Mouse (Mus musculus): ENCODE measurements at regions not wholly inside any gene's neighbourhood (a gene's known extent, or its start where the extent isn't known, plus 50 kb on each side); places are given as distances from the start of the nearest gene placed in this dataset.
A peak's percentile ranks its signal among the peaks of the same experiment; 100 is the strongest.

DNA sequence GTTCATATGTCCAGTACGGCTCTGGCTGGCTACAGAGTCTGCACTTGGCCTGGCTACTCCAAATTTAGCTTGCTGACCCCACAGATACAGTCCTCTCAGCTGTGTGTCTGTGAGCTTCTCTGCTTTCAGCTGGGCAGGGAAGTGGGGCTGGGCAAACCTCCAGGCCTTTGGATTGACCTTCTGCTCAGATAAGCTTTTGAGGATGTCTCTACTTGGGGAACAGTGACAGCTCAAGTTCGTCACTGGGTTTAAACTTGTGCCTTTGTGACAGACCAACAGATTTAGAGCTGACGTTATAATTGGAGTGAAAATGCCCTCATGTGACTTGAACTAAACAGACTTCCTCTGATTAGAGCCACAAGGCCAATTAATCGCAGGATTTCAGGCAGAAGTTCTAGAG is 78.4 kb upstream of the 1700025G04Rik start:
- peaks cover 32% of the 10 kb centered on the region for H3K4me1 ChIP-seq (ENCODE audit: control insufficient read depth, insufficient read depth, low read length)
- no peak overlapping the region for H3K4me2 ChIP-seq (ENCODE audit: low read length)
- WGBS: 48% methylated on average over 4 of the region's 4 CpGs
- H3K36me3 ChIP-seq (ENCODE audit: control insufficient read depth, insufficient read depth, low read length): no peaks in the 10 kb centered on the region
- DNase-seq (peak; percentile 29), ATAC-seq (ENCODE audit: low FRiP score, low TSS enrichment) (no peak)
- H3K9ac ChIP-seq (replicated peaks; ENCODE audit: low read length): no peak overlapping the region
- H3K9me3 ChIP-seq (ENCODE audit: control insufficient read depth, low read length): no peaks in the 10 kb centered on the region
- H3K27me3 ChIP-seq (ENCODE audit: control insufficient read depth, insufficient read depth, low read length): no peaks in the 10 kb centered on the region
- no peak overlapping the region for H3K27ac ChIP-seq (replicated peaks; ENCODE audit: low read depth, low read length)
- H3K4me3 ChIP-seq (replicated peaks; ENCODE audit: low read depth, low read length): no peak overlapping the region

DNA sequence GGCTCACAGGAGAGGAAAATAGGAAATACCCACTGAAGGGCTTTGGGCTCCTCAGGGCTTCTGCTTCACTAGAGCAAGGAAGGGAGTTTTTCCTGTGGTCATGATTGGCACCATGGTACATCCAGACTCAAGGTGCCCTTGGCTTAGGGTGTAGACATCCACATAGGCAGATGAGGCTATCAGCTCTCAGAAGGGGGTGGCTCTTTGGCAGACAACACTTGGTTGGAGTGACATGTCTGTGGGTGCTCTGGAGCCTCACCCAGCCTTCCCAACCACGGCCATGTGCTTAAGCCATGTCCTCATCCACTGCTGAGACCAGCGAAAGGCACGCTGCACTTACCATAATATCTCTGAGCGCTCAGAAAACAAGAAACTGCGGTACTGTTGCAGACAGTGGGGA is 77.8 kb upstream of the 1700025G04Rik start:
- no peaks in the 10 kb centered on the region for H3K27me3 ChIP-seq (ENCODE audit: control insufficient read depth, insufficient read depth, low read length)
- no peak for ATAC-seq (ENCODE audit: low FRiP score, low TSS enrichment)
- H3K4me1 ChIP-seq (ENCODE audit: control insufficient read depth, insufficient read depth, low read length): peaks cover 32% of the 10 kb centered on the region
- H3K4me3 ChIP-seq (replicated peaks; ENCODE audit: low read depth, low read length): no peak overlapping the region
- no peak overlapping the region for H3K4me2 ChIP-seq (ENCODE audit: low read length)
- H3K27ac ChIP-seq (replicated peaks; ENCODE audit: low read depth, low read length): no peak overlapping the region
- no peak for DNase-seq
- no peak overlapping the region for H3K9ac ChIP-seq (replicated peaks; ENCODE audit: low read length)
- no peaks in the 10 kb centered on the region for H3K9me3 ChIP-seq (ENCODE audit: control insufficient read depth, low read length)
- H3K36me3 ChIP-seq (ENCODE audit: control insufficient read depth, insufficient read depth, low read length): no peaks in the 10 kb centered on the region
- 87% methylated on average over 5 of the region's 5 CpGs for WGBS

DNA sequence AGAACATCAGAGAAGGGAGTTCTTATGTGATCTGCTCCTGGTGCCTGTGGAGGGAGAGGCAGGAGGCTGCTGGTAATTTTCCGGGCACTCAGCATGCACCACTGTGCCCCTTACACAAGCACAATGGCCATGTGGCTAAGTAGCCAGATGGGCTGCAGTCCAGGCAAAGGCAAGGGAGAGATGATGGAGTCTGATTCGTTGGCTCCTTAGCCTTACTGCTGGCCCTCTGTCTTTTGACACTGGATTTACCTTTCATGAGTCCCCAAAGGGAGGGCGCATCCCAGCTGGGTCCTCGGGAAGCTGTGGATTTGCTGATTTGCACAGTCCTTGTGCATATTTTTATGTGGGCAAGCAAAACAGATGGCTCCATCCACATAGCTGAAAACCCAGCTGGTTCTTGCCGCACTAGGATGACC is 75.6 kb upstream of the 1700025G04Rik start:
- Histone ChIP-seq H3K4me3 (replicated peaks; ENCODE audit: low read depth, low read length) (no peak overlapping the region), H3K4me1 (ENCODE audit: control insufficient read depth, insufficient read depth, low read length) (peaks cover 25% of the 10 kb centered on the region), H3K27me3 (ENCODE audit: control insufficient read depth, insufficient read depth, low read length) (no peaks in the 10 kb centered on the region), H3K27ac (replicated peaks; ENCODE audit: low read depth, low read length) (peak overlapping the region; percentile 79), H3K36me3 (ENCODE audit: control insufficient read depth, insufficient read depth, low read length) (no peaks in the 10 kb centered on the region), H3K4me2 (ENCODE audit: low read length) (peak overlapping the region; percentile 14; the same call in 1 of the 2 replicates), H3K9me3 (ENCODE audit: control insufficient read depth, low read length) (no peaks in the 10 kb centered on the region), H3K9ac (replicated peaks; ENCODE audit: low read length) (no peak overlapping the region)
- DNase-seq: peak; percentile 67
- ATAC-seq (ENCODE audit: low FRiP score, low TSS enrichment): peak; percentile 80
- WGBS: 25% methylated on average over 5 of the region's 5 CpGs

DNA sequence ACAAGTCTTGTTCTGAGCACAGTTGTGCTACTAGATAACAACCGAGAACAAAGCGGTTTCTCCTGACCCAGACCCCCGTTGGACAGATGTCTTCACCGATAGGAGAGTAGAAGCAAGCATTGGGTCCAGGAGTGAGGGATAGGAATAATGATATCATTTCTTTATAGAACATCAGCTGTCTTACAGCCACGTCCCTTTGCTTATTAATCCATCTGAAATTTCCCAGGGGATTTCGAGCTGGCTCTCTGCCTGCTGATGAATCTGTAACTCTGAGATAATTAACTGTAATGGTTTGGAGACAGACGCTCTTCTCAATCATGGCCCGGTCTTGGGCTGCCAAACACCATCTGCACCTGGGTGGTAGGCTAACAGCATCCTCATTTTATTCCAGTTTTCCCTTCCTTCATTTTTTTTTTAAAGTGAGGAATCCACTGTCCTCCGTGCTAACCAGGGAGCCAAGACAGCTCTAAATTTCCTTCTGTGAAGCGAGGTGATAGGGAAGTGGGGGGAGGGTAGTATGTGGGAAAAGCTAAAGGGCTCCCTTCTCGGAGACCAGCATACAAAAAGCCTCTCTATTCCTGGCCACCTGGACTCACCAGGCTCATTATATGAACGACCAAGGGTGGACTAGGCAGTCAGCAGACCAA is 75.0 kb upstream of the 1700025G04Rik start:
- peak overlapping the region; percentile 79 for H3K27ac ChIP-seq (replicated peaks; ENCODE audit: low read depth, low read length)
- 30% methylated on average over 12 of the region's 12 CpGs for WGBS
- no peaks in the 10 kb centered on the region for H3K27me3 ChIP-seq (ENCODE audit: control insufficient read depth, insufficient read depth, low read length)
- H3K36me3 ChIP-seq (ENCODE audit: control insufficient read depth, insufficient read depth, low read length): no peaks in the 10 kb centered on the region
- no peaks in the 10 kb centered on the region for H3K9me3 ChIP-seq (ENCODE audit: control insufficient read depth, low read length)
- ATAC-seq (ENCODE audit: low FRiP score, low TSS enrichment): peak; percentile 51
- DNase-seq: peak; percentile 79
- no peak overlapping the region for H3K9ac ChIP-seq (replicated peaks; ENCODE audit: low read length)
- peak overlapping the region; percentile 14; the same call in 1 of the 2 replicates for H3K4me2 ChIP-seq (ENCODE audit: low read length)
- peaks cover 24% of the 10 kb centered on the region for H3K4me1 ChIP-seq (ENCODE audit: control insufficient read depth, insufficient read depth, low read length)
- no peak overlapping the region for H3K4me3 ChIP-seq (replicated peaks; ENCODE audit: low read depth, low read length)

DNA sequence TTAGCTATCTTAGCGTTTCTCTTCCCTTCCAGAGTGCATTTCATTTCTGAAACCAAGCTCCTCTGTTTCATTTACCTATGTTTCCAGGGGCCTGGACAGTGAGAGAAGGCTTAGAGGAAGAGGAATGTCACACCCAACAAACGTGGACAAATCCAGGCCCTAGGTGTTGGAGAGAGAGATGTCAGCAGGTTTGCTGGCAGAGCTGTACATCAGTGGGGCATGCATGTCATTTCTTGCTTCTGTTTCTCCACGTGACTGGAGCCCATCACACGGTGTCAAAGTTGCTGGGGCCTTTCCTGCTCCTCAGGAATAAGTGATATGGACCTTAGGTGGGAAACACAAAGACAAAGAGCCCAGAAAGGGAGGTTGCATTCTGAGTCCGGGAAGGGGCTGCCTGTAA is 74.3 kb upstream of the 1700025G04Rik start:
- Histone ChIP-seq H3K36me3 (ENCODE audit: control insufficient read depth, insufficient read depth, low read length) (no peaks in the 10 kb centered on the region), H3K27ac (replicated peaks; ENCODE audit: low read depth, low read length) (peak overlapping the region; percentile 79), H3K4me2 (ENCODE audit: low read length) (no peak overlapping the region), H3K4me3 (replicated peaks; ENCODE audit: low read depth, low read length) (no peak overlapping the region), H3K4me1 (ENCODE audit: control insufficient read depth, insufficient read depth, low read length) (peaks cover 16% of the 10 kb centered on the region), H3K9ac (replicated peaks; ENCODE audit: low read length) (no peak overlapping the region), H3K9me3 (ENCODE audit: control insufficient read depth, low read length) (no peaks in the 10 kb centered on the region), H3K27me3 (ENCODE audit: control insufficient read depth, insufficient read depth, low read length) (no peaks in the 10 kb centered on the region)
- no peak for DNase-seq
- WGBS: 74% methylated on average over 5 of the region's 5 CpGs
- no peak for ATAC-seq (ENCODE audit: low FRiP score, low TSS enrichment)

DNA sequence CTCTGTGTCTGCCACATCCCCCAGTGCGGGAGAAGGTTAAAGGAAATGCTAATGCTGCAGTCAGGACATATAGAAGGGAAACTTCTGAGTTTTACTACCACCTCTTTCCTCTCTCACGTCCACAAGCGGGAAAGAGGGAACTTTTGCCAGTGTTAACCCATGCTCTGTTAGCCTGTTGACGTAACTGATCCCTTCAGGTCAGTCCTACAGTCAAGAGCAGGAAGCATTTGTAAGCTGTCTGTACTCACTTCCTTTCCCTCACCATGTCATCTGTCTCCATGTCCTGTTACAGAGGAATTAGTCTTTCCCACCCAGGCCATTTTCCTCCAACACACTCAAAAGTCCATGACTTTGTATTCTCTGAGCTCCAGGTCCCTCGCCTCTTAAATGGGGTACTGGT is 62.5 kb upstream of the 1700025G04Rik start:
- ATAC-seq (ENCODE audit: low FRiP score, low TSS enrichment) (no peak), DNase-seq (no peak)
- H3K4me2 ChIP-seq (ENCODE audit: low read length): no peak overlapping the region
- no peaks in the 10 kb centered on the region for H3K9me3 ChIP-seq (ENCODE audit: control insufficient read depth, low read length)
- H3K4me3 ChIP-seq (replicated peaks; ENCODE audit: low read depth, low read length): no peak overlapping the region
- no peak overlapping the region for H3K27ac ChIP-seq (replicated peaks; ENCODE audit: low read depth, low read length)
- no peak overlapping the region for H3K9ac ChIP-seq (replicated peaks; ENCODE audit: low read length)
- no peaks in the 10 kb centered on the region for H3K36me3 ChIP-seq (ENCODE audit: control insufficient read depth, insufficient read depth, low read length)
- H3K4me1 ChIP-seq (ENCODE audit: control insufficient read depth, insufficient read depth, low read length): no peaks in the 10 kb centered on the region
- H3K27me3 ChIP-seq (ENCODE audit: control insufficient read depth, insufficient read depth, low read length): no peaks in the 10 kb centered on the region
- WGBS: 91% methylated on average over 5 of the region's 5 CpGs

DNA sequence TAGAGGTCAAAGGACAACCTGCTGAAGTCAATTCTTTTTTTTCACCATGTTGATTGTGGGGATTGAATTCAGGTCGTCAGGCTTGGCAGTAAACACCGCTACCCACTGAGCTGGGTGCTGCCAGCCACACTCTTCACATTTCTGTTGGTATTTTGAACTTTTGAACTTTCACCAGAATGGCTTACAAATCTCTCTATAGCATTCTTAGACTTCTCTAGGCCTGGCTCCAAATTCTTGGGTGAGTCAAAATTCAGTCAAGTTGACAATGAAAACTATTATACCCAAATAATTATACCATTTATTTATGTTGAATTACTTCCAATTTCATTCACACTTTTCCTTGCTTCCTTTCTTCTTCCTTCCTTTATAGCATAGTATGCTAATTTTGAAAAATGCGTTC is 58.8 kb upstream of the 1700025G04Rik start:
- 80% methylated on average over 3 of the region's 3 CpGs for whole genome bisulfite sequencing
- no peaks in the 10 kb centered on the region for H3K27me3 ChIP-seq (ENCODE audit: control insufficient read depth, insufficient read depth, low read length)
- H3K4me3 ChIP-seq (replicated peaks; ENCODE audit: low read depth, low read length): no peak overlapping the region
- no peak overlapping the region for H3K27ac ChIP-seq (replicated peaks; ENCODE audit: low read depth, low read length)
- H3K9me3 ChIP-seq (ENCODE audit: control insufficient read depth, low read length): no peaks in the 10 kb centered on the region
- DNase-seq (no peak), ATAC-seq (ENCODE audit: low FRiP score, low TSS enrichment) (no peak)
- no peaks in the 10 kb centered on the region for H3K36me3 ChIP-seq (ENCODE audit: control insufficient read depth, insufficient read depth, low read length)
- H3K9ac ChIP-seq (replicated peaks; ENCODE audit: low read length): no peak overlapping the region
- no peak overlapping the region for H3K4me2 ChIP-seq (ENCODE audit: low read length)
- H3K4me1 ChIP-seq (ENCODE audit: control insufficient read depth, insufficient read depth, low read length): no peaks in the 10 kb centered on the region

DNA sequence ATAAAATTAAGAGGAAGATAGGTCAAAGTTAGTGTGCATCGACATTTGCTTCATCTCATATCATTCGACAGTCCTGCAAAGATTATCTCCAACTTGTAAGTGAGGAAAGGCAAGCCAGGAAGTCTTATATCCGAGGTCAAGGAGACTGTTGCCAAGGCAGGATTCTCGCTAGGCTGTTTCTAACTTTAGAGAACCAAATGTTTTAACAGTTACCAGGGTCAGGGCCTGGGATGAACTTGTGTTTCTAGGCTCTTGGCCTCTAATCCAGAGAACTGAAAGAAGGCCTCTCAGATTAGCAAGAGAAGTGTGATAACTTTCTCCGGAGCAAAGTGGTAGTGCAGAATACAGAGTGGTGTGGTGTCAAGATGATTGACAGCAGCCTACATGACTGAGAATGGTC is 50.2 kb upstream of the 1700025G04Rik start:
- H3K4me3 ChIP-seq (replicated peaks; ENCODE audit: low read depth, low read length): no peak overlapping the region
- H3K36me3 ChIP-seq (ENCODE audit: control insufficient read depth, insufficient read depth, low read length): no peaks in the 10 kb centered on the region
- no peak for DNase-seq
- WGBS: 88% methylated on average over 5 of the region's 5 CpGs
- no peak overlapping the region for H3K27ac ChIP-seq (replicated peaks; ENCODE audit: low read depth, low read length)
- no peak for ATAC-seq (ENCODE audit: low FRiP score, low TSS enrichment)
- H3K4me2 ChIP-seq (ENCODE audit: low read length): no peak overlapping the region
- H3K9ac ChIP-seq (replicated peaks; ENCODE audit: low read length): no peak overlapping the region
- no peaks in the 10 kb centered on the region for H3K4me1 ChIP-seq (ENCODE audit: control insufficient read depth, insufficient read depth, low read length)
- H3K9me3 ChIP-seq (ENCODE audit: control insufficient read depth, low read length): peaks cover 5% of the 10 kb centered on the region; the same call in 1 of the 2 replicates
- no peaks in the 10 kb centered on the region for H3K27me3 ChIP-seq (ENCODE audit: control insufficient read depth, insufficient read depth, low read length)
